Mouse (Mus musculus) MEL-GATA-1-ER (cell line): ENCODE results near the gene Acot10.
"Not testable (repeated sequence)": the region's sequence is repeated elsewhere in the genome, so short reads cannot be mapped to it uniquely, and the experiment has no call there.

Source experiments
- DNase-seq: peaks from one replicate; pipeline ENCODE4 v3.0.0-alpha.2; 2012; ENCODE audit warnings: low read depth; ENCODE audit errors: extremely low read depth

The Acot10 gene

DNA sequence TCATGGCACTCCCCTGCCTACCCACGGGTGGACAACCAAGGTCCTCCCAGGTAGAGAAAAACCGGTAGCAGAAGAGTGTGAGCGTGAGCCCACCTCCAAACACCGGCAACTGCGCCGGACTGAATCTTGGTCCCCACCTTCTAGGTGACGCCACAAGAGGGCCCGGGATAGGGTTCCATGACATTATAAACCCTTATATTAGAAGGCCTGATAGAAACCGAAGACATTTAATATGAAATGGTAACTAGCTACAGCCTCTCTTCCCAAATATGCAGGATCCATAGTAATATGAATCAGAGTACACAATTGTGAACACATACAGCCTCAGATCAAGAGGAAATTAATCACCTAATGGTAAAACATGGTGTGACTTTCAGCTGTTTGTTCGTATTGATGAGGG, at the start of gene Acot10:
Acot10 (minus strand) TSS at position 101 of the 400 bp plus-strand sequence.
- DNase-seq = no peak

DNA sequence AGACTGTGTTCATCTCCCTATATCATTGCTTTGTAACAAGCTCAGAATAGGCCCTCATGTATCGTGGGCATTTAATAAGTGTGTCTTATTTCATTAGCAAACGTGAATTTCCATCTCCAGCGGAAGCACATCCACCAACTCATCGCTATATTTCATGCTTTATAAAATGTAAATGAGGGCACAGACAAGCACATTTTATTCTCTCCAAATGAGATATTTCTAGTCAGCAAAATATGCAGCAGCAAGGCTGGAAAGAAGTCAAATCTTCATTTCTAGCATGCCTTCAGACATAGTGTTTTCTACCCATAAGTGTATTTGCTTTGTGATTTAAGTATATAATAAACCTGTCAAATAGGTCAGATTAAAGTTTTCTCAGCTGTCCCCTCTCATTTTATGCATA, 45.3 kb upstream of the Acot10 start:
- no peak for DNase-seq

DNA sequence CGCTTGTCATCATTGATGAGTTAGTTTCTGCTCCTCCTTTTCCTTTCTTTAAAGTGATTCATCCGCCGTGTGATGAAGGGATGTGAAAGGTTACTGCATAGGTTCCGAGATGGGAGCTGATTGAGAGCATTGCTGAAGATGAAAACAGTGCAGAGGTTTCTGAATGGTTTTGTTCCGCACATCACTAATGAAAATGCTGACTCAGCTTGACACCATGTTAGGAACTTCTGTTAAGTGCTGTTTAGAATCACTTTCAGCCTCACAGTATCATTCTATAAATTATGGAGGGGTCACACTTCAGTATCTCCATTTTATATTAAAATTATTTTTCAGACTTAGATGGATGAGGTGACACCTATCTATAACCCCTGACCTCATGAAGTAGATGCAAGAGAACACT, 29.7 kb upstream of the Acot10 start:
- DNase-seq = no peak

GRCm38 (mm10) chr15:20684200-20684599, 17.6 kb upstream of the Acot10 start:
- DNase-seq = no peak

DNA sequence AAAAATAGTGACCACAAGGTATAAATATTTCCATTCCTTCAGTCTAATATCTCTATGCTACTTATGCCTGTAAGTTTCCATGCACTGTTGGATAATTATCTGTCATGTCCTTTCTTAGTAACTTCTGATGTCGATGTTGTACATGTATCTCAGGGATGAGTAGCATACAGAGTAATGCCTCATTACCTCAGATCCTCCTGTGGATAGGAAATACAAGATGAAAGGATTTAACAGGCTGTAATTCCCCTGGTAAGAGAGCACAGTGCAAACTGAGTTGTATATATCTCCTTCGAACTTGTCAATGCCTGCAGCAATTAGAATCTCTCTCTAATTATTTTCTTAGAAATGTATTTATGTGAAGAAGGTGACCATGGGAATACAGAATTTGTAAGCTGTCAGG, 16.2 kb upstream of the Acot10 start:
- DNase-seq = no peak

DNA sequence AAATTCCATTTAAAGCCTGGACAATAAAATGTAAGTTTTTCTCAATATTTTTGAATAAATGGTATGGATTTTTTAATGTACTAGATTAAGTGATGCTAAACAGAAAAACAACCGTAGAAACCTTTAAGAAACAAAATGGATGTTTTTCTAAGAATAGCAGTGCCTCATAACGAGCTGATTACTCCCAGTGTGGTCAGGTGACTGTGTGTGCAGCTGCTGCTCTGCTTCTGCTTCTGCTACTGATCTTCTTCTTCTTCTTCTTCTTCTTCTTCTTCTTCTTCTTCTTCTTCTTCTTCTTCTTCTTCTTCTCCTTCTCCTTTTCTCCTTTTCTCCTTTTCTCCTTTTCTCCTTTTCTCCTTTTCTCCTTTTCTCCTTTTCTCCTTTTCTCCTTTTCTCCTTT, 3.0 kb upstream of the Acot10 start:
- not testable (repeated sequence) for DNase-seq

- DNase-seq = no peak
Observed at GRCm38 (mm10) chr15:20667989-20668388, 1.4 kb upstream of the Acot10 start.

DNA sequence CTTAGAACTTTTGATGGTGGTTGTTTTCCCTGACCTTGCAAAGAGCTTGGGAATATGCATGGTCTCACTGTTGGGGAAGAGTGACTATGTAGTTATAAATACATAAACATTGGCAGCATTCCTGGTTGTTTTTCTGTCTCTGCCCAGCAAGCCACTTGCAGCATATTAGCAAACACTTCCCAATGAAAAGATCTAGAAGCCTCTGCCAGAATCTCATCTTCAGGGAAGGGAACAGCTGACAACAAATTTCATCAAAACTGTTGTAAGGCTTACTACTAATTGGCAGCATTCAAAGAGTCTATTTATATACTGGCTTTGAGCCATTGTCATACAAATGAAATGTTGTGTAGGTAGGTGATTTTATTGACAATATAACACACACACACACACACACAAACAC, 800 bp upstream of the Acot10 start:
- DNase-seq = no peak

GRCm38 (mm10) chr15:20660221-20660620, 6.3 kb downstream of the Acot10 start:
- no peak for DNase-seq

- DNase-seq = no peak
Observed at GRCm38 (mm10) chr15:20642905-20643414, 23.6 kb downstream of the Acot10 start.

- no peak for DNase-seq
Observed at GRCm38 (mm10) chr15:20639155-20639554, 27.4 kb downstream of the Acot10 start.

GRCm38 (mm10) chr15:20634593-20634992, 32.0 kb downstream of the Acot10 start:
- no peak for DNase-seq
